Mouse (Mus musculus): ENCODE measurements around the gene Aicda. TPM values are rescaled to one million over a fixed set of nuclear protein-coding genes. Genes with fewer than 3 reads are reported as not detected.

Gene Aicda
- total and polyA plus RNA-seq, 3 experiments, result 0.03 TPM; not detected in 2

GRCm38 (mm10) chr6:122602242-122602991 is 48.8 kb downstream of the Aicda start, which contains the start of gene Apobec1 (continued):
- TF ChIP-seq NRF1 (IDR thresholded peaks at IDR 0.05; ENCODE audit: insufficient read depth, low read depth, low read length, poor library complexity, severe bottlenecking) (no peak), BHLHE40 (IDR thresholded peaks at IDR 0.05; ENCODE audit: borderline replicate concordance, low read depth, low read length) (peak; percentile 13; the same call in 1 of the 2 replicates), MYB (IDR thresholded peaks at IDR 0.05; ENCODE audit: low read depth, low read length) (no peak), RAD21 (IDR thresholded peaks at IDR 0.05; ENCODE audit: low read depth, low read length) (no peak), ZC3H11A (IDR thresholded peaks at IDR 0.05; ENCODE audit: low read depth, low read length) (no peak), USF1 (IDR thresholded peaks at IDR 0.05; ENCODE audit: low read depth, low read length) (no peak), POLR2AphosphoS2 (IDR thresholded peaks at IDR 0.05; ENCODE audit: low read length) (peak; percentile 69; the same call in 1 of the 2 replicates), GATA1 (IDR thresholded peaks at IDR 0.05; ENCODE audit: low read depth, low read length) (peak; percentile 40; the same call in 1 of the 2 replicates), GABPA (IDR thresholded peaks at IDR 0.05; ENCODE audit: low read depth, low read length) (no peak), MAX (IDR thresholded peaks at IDR 0.05; ENCODE audit: low read length) (no peak), EP300 (IDR thresholded peaks at IDR 0.05; ENCODE audit: low read depth in 1 of 2, low read length in 2 of 2) (peak in 1 of 2 experiments; percentile 37; a peak in 1 of 4 replicates)

DNA sequence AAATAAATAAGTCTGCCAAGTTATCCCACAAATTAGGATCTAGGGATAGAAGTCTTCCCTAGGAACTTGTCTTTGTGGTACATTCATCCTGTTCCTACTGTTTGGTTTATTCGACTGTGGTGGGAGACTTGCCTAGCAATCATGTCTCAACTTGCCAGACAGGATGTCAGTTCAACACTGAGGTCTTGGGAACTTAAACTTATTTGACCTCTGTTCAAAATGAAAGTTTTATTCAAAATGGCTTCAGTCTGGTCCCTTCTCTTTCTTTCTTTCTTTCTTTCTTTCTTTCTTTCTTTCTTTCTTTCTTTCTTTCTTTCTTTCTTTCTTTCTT is 49.4 kb downstream of the Aicda start:
- Histone ChIP-seq H3K79me2 (ENCODE audit: control insufficient read depth, insufficient read depth, low read length, poor library complexity) (peaks cover 12% of the 10 kb centered on the region), H3K4me3 (ENCODE audit: control insufficient read depth in 1 of 2, insufficient read depth in 1 of 2, low read depth in 2 of 2, low read length in 2 of 2) (peak overlapping the region; percentile 70 to 94; a peak in 3 of 4 replicates), H3K9me3 (replicated peaks; ENCODE audit: insufficient read depth, low read length) (no peaks in the 10 kb centered on the region), H3K27ac (ENCODE audit: control insufficient read depth, low read depth, low read length) (peak overlapping the region; percentile 87), H3K27me3 (ENCODE audit: control insufficient read depth in 1 of 2, insufficient read depth in 2 of 2, low read length in 2 of 2) (no peaks in the 10 kb centered on the region), H3K4me1 (ENCODE audit: control insufficient read depth in 1 of 2, insufficient read depth in 2 of 2, low read length in 2 of 2) (peaks cover 5 to 13% of the 10 kb centered on the region in 2 experiments), H3K9ac (ENCODE audit: control insufficient read depth, low read depth, low read length, poor library complexity, severe bottlenecking) (peak overlapping the region; percentile 86), H3K36me3 (ENCODE audit: control insufficient read depth in 1 of 2, insufficient read depth in 2 of 2, low read length in 2 of 2) (peaks cover 0 to 17% of the 10 kb centered on the region in 2 experiments; a peak in 3 of 4 replicates)
- no peak for DNase-seq (ENCODE audit: low read depth, low spot score)
- TF ChIP-seq TCF12 (IDR thresholded peaks at IDR 0.05; ENCODE audit: low read depth, low read length) (no peak), MEF2A (IDR thresholded peaks at IDR 0.05; ENCODE audit: extremely low read depth, insufficient replicate concordance, low read depth, low read length, poor library complexity, severe bottlenecking) (no peak), CHD1 (IDR thresholded peaks at IDR 0.05; ENCODE audit: low read depth, low read length) (no peak), NELFE (IDR thresholded peaks at IDR 0.05; ENCODE audit: low read depth, low read length) (no peak), ZC3H11A (IDR thresholded peaks at IDR 0.05; ENCODE audit: low read depth, low read length) (no peak), UBTF (IDR thresholded peaks at IDR 0.05; ENCODE audit: borderline replicate concordance, insufficient read depth, low read depth, low read length) (no peak), NRF1 (IDR thresholded peaks at IDR 0.05; ENCODE audit: insufficient read depth, low read depth, low read length, poor library complexity, severe bottlenecking) (no peak), RCOR1 (IDR thresholded peaks at IDR 0.05; ENCODE audit: low read depth, low read length) (no peak), TAL1 (IDR thresholded peaks at IDR 0.05; ENCODE audit: low read length) (no peak), CTCF (IDR thresholded peaks at IDR 0.05 in 2 of 3, conservative IDR thresholded peaks at IDR 0.05 in 1 of 3; ENCODE audit: control insufficient read depth in 1 of 3, insufficient read depth in 1 of 3, low read depth in 2 of 3, low read length in 3 of 3, poor library complexity in 1 of 3, severe bottlenecking in 1 of 3) (no peak), USF2 (IDR thresholded peaks at IDR 0.05; ENCODE audit: borderline replicate concordance in 1 of 2, insufficient read depth in 1 of 2, low read depth in 1 of 2, low read length in 2 of 2) (no peak), KAT2A (conservative IDR thresholded peaks at IDR 0.05; ENCODE audit: low read depth, low read length) (no peak), POLR2A (IDR thresholded peaks at IDR 0.05; ENCODE audit: control insufficient read depth in 1 of 2, insufficient read depth in 1 of 2, low read depth in 1 of 2, low read length in 2 of 2, poor library complexity in 1 of 2) (no peak), CHD2 (IDR thresholded peaks at IDR 0.05; ENCODE audit: low read length) (no peak), E2F4 (IDR thresholded peaks at IDR 0.05; ENCODE audit: borderline replicate concordance, low read depth, low read length) (no peak), MAX (IDR thresholded peaks at IDR 0.05; ENCODE audit: low read length) (no peak), EP300 (IDR thresholded peaks at IDR 0.05; ENCODE audit: low read depth in 1 of 2, low read length in 2 of 2) (no peak), TBP (IDR thresholded peaks at IDR 0.05; ENCODE audit: low read depth, low read length) (no peak), POLR2AphosphoS2 (IDR thresholded peaks at IDR 0.05; ENCODE audit: low read length) (no peak)
